In genomic region chrX:166728622-166728928, GRCm38 (mm10) we compare ENCODE assay signal across 14 mouse cellular contexts.
"Had no signal": no experiment of that assay in that cellular context is flagged by ENCODE, and none has a peak within 500 bp of the region (broad histone marks: within the 10 kb centered on the region; RNA-seq: fewer than 3 reads in every experiment).

No protein-coding gene starts in this region.

- H3K4me3 ChIP-seq: kidney, embryonic 15.5 days; left cerebral cortex, adult 2 months; liver, embryonic 13.5 days; myocyte; neural tube, embryonic 13.5 days had no signal

- H3K27ac ChIP-seq: kidney, embryonic 15.5 days; left cerebral cortex, adult 2 months; liver, embryonic 13.5 days; neural tube, embryonic 13.5 days had no signal

- DNase-seq: kidney, adult 8-10 months; layer of hippocampus, postnatal 36 days; liver, embryonic 13.5 days; lung, adult 2 months; lung, postnatal 14 days; lung, postnatal 4 days; right cerebral cortex, postnatal 25 days; spleen, adult 18-20 months; thymus, adult 18-20 months; thymus, postnatal 36 days had no signal

- H3K4me1 ChIP-seq: kidney, embryonic 15.5 days; liver, embryonic 13.5 days had no signal

- H3K9ac ChIP-seq: kidney, embryonic 15.5 days; liver, embryonic 13.5 days; neural tube, embryonic 13.5 days had no signal

- H3K9me3 ChIP-seq: kidney, embryonic 15.5 days; liver, embryonic 13.5 days; neural tube, embryonic 13.5 days had no signal

- H3K36me3 ChIP-seq: kidney, embryonic 15.5 days; liver, embryonic 13.5 days; neural tube, embryonic 13.5 days had no signal

- H3K27me3 ChIP-seq: liver, embryonic 13.5 days had no signal

- H3K4me2 ChIP-seq: kidney, embryonic 15.5 days; liver, embryonic 13.5 days; neural tube, embryonic 13.5 days had no signal
